ENCODE assay signal across 8 mouse cellular contexts in the genomic region with DNA sequence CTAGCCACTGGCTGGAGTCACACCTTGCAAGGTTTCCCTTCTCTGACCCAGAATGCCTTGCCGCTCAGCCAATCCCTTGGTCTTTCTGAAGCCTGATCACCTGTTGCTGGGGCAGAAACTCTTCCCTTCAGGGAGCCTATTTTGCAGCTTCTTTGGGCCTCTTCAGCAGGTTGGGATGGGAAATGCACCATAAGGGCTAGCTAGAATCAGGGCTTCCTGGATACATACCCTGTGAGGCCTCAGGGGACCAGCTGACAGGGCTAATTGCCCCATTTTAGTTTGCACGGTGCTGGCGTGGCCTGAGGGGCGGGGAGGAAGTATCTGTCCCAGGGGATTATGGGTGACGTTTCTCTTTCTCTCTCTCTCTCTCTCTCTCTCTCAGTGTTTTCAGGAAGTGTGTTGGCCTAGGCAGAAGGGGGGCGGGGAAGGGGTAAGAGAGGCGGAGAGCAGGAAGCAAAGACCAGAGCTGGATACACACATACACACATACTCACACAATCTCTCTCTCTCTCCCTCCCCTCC. TPM values are rescaled to one million over a fixed set of nuclear protein-coding genes. Genes with fewer than 3 reads are reported as not detected.
DNase-seq lines count a peak whose midpoint lies in the region; ATAC-seq lines count a peak whose summit lies in the region.

No protein-coding gene starts in this region.

- H3K9me3 ChIP-seq in intestine, embryonic 16.5 days (ENCODE audit: control insufficient read depth, low read length), result no peaks in the 10 kb centered on the region

- peaks cover 28% of the 10 kb centered on the region for H3K4me1 ChIP-seq in intestine, embryonic 16.5 days (ENCODE audit: control insufficient read depth, insufficient read depth, low read length)

- no peaks in the 10 kb centered on the region for H3K27me3 ChIP-seq in intestine, embryonic 16.5 days (replicated peaks; ENCODE audit: control insufficient read depth, insufficient read depth, low read length)

- H3K27ac ChIP-seq in intestine, embryonic 16.5 days (ENCODE audit: low read length), result peak overlapping the region; percentile 94

- peak; percentile 72 for DNase-seq in MEL-GATA-1-ER (ENCODE audit: extremely low read depth, low read depth)
- DNase-seq in embryo, embryonic 10 days (ENCODE audit: low spot score), result peak; percentile 35
- peak; percentile 99 for DNase-seq in heart, adult 11 months
- peak; percentile 87 to 91 for DNase-seq in lung, adult 18-20 months
- peak; percentile 84 to 88 for DNase-seq in thymus, postnatal 36 days
- no peak for DNase-seq in frontal cortex, postnatal 10 days (ENCODE audit: low spot score in 2 of 2)

- ATAC-seq in intestine, embryonic 16.5 days, result peak; percentile 93
- peak; percentile 69 for ATAC-seq in neutrophil, adult 5-6 weeks (ENCODE audit: extremely low read depth, insufficient number of reproducible peaks, low FRiP score, poor library complexity, severe bottlenecking)

- peak overlapping the region; percentile 49 for H3K4me3 ChIP-seq in intestine, embryonic 16.5 days (ENCODE audit: low read length)

- no peaks in the 10 kb centered on the region for H3K36me3 ChIP-seq in intestine, embryonic 16.5 days (ENCODE audit: control insufficient read depth, insufficient read depth, low read length)

- 9% methylated on average over 6 of the region's 7 CpGs for WGBS in intestine, embryonic 16.5 days

- H3K4me2 ChIP-seq in intestine, embryonic 16.5 days (ENCODE audit: low read depth, low read length), result peak overlapping the region; percentile 84

- H3K9ac ChIP-seq in intestine, embryonic 16.5 days (ENCODE audit: low read depth, low read length), result peak overlapping the region; percentile 77

RNA-seq across cellular contexts. Expression of gene Arap1, which starts 29.9 kb away (rescaled TPM):
- polyA plus RNA-seq in intestine, embryonic 16.5 days (2015; fragmentation: Nextera tagmentation; extraction: Ambion mirVana), result 60.9 and 61.8 TPM in 2 replicates
- 331 and 365 TPM in 2 replicates for total RNA-seq in neutrophil, adult 5-6 weeks (2017)

RNA-seq across cellular contexts. Expression of gene Gm45837, which starts 32.9 kb away (rescaled TPM):
- not detected in 2 replicates for polyA plus RNA-seq in intestine, embryonic 16.5 days (2015; fragmentation: Nextera tagmentation; extraction: Ambion mirVana)
- total RNA-seq in neutrophil, adult 5-6 weeks (2017), result 7.8 and 27.3 TPM in 2 replicates

RNA-seq across cellular contexts. Expression of gene Pde2a, which starts 43.7 kb away (rescaled TPM):
- 23.0 and 23.5 TPM in 2 replicates for polyA plus RNA-seq in intestine, embryonic 16.5 days (2015; fragmentation: Nextera tagmentation; extraction: Ambion mirVana)
- 56.0 and 68.1 TPM in 2 replicates for total RNA-seq in neutrophil, adult 5-6 weeks (2017)

Comparison
In these comparisons a context has a peak if more than half of its experiments do, and no peak if none do; other contexts are left out.
1. DNase-seq: peak in MEL-GATA-1-ER (single experiment), embryo, embryonic 10 days (single experiment), heart, adult 11 months (single experiment), lung, adult 18-20 months (2 of 2) and thymus, postnatal 36 days (2 of 2); none in frontal cortex, postnatal 10 days (0 of 2).